Mouse (Mus musculus) B cell, adult 2 months (primary cell): ENCODE results near the gene Cd33.

Experiments used
- DNase-seq, 2 experiments: peaks; one replicate each; pipeline ENCODE4 v3.0.0; 2022

Cd33 gene

GRCm38 (mm10) chr7:43544225-43544977 is at the start of gene Cd33:
TSS of gene Cd33 (minus strand) at chr7:43544428.
- peak in 1 of 2 experiments; percentile 8 for DNase-seq

- DNase-seq: peak; percentile 21 to 30
Measured at GRCm38 (mm10) chr7:43584790-43585189, 40.6 kb upstream of the Cd33 start.

GRCm38 (mm10) chr7:43580526-43580925 is 36.3 kb upstream of the Cd33 start:
- DNase-seq: no peak

- DNase-seq: peak; percentile 91 to 93
Measured at GRCm38 (mm10) chr7:43579440-43580171, 35.4 kb upstream of the Cd33 start, which contains the start of gene Zfp719. TSS of gene Zfp719 (plus strand) at chr7:43579610.

GRCm38 (mm10) chr7:43571216-43571615 is 27.0 kb upstream of the Cd33 start:
- no peak for DNase-seq

GRCm38 (mm10) chr7:43563300-43563699 is 19.1 kb upstream of the Cd33 start:
- no peak for DNase-seq

GRCm38 (mm10) chr7:43562651-43563070 is 18.4 kb upstream of the Cd33 start:
- DNase-seq: peak; percentile 72 to 76

GRCm38 (mm10) chr7:43562006-43562633 is 17.9 kb upstream of the Cd33 start, which contains the start of gene Zfp658:
TSS of gene Zfp658 (plus strand) at chr7:43562256.
- DNase-seq: peak; percentile 81 to 84

GRCm38 (mm10) chr7:43556901-43557300 is 12.7 kb upstream of the Cd33 start:
- DNase-seq: no peak

GRCm38 (mm10) chr7:43555351-43555750 is 11.1 kb upstream of the Cd33 start:
- no peak for DNase-seq

GRCm38 (mm10) chr7:43554550-43554949 is 10.3 kb upstream of the Cd33 start:
- peak in 1 of 2 experiments; percentile 19 for DNase-seq

- peak; percentile 53 to 60 for DNase-seq
Measured at GRCm38 (mm10) chr7:43553153-43553552, 8.9 kb upstream of the Cd33 start.

GRCm38 (mm10) chr7:43548206-43548605 is 4.0 kb upstream of the Cd33 start:
- no peak for DNase-seq

GRCm38 (mm10) chr7:43547666-43548065 is 3.4 kb upstream of the Cd33 start:
- DNase-seq: no peak

- no peak for DNase-seq
Measured at GRCm38 (mm10) chr7:43545656-43546545, 1.7 kb upstream of the Cd33 start.

- DNase-seq: no peak
Measured at GRCm38 (mm10) chr7:43538524-43538923, 5.7 kb downstream of the Cd33 start.

- peak; percentile 24 to 32 for DNase-seq
Measured at GRCm38 (mm10) chr7:43532936-43533505, 11.2 kb downstream of the Cd33 start.

GRCm38 (mm10) chr7:43530216-43530785 is 13.9 kb downstream of the Cd33 start:
- no peak for DNase-seq

GRCm38 (mm10) chr7:43525313-43525712 is 18.9 kb downstream of the Cd33 start:
- peak; percentile 13 to 31 for DNase-seq

GRCm38 (mm10) chr7:43522776-43523175 is 21.5 kb downstream of the Cd33 start:
- no peak for DNase-seq

- no peak for DNase-seq
Measured at GRCm38 (mm10) chr7:43518341-43518740, 25.9 kb downstream of the Cd33 start.

GRCm38 (mm10) chr7:43515076-43515475 is 29.2 kb downstream of the Cd33 start:
- DNase-seq: no peak
